Mouse (Mus musculus): ENCODE measurements around the gene Syngap1. TPM values are rescaled to one million over a fixed set of nuclear protein-coding genes. Genes with fewer than 3 reads are reported as not detected.
"Not testable (repeated sequence)": the region's sequence is repeated elsewhere in the genome, so short reads cannot be mapped to it uniquely, and the experiment has no call there.

Gene Syngap1
- total RNA-seq, 2 experiments from 2014 or later = 2.2 to 2.8 TPM

DNA sequence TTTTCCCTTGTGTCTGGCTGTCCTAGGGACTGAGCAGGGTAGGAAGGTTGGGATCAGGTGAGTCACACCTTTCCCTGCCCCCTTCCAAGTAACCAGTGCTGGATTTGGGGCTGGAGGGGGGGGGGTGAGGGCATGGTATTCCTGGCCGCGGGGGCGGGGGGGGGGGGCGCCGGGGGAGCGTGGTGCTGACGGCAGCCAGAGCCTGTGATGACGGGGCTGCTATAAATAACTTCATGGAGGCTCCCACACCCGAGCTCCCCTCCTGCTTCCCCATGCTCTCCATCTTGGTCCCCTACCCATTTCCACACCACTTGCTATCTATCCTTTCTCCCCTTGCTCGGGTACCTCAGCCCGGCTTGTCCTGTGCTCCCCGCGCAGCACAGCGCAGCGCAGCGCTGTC is 12.7 kb downstream of the Syngap1 start:
- DNase-seq (ENCODE audit: low spot score) = peak; percentile 38

DNA sequence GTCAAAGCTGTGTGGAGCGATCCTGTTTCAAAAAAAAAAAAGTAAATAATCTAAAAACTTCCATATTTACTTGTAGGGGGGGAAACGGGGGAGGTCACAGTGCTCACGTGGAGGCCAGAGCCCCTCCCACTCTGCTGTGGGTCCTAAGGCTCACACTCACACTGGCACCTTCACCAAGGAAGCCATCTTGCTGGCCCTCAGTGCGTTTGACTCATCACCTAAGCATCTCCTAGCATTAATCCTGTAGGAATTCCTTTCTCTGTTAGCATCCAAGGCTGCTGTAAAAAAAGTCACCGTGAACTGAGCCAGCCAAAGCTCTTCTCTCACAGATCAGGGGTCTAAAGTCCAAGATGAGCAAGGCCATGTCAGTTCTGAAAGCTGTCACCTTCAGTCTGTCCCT is 15.3 kb downstream of the Syngap1 start:
- DNase-seq (ENCODE audit: low spot score) = no peak

DNA sequence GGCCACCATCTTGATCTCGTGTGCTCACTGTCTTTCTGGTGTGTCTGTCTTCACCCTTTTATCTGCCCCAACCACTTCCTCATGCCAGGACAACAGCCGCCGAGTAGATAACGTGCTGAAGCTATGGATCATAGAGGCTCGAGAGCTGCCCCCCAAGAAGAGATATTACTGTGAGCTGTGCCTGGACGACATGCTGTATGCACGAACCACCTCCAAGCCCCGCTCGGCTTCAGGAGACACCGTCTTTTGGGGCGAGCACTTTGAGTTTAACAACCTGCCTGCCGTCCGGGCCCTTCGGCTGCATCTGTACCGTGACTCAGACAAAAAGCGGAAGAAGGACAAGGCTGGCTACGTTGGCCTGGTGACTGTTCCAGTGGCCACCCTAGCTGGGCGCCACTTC is 15.8 kb downstream of the Syngap1 start:
- no peak for DNase-seq (ENCODE audit: low spot score)

DNA sequence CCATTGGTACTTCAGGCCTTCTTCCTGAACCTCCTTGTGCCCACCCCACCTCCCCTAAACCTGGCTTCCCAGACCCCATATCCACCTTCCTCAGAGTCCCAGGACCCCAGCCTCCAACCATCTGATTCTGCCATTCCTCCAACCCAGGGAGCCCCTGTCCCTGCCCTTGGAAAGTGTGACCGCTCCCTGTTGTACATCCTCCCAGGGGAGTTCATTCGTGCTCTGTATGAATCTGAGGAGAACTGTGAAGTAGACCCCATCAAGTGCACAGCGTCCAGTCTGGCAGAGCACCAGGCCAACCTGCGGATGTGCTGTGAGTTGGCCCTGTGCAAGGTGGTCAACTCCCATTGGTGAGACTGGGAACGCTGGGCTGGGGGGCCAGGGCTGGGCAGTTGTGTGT is 16.8 kb downstream of the Syngap1 start:
- DNase-seq (ENCODE audit: low spot score) = no peak

DNA sequence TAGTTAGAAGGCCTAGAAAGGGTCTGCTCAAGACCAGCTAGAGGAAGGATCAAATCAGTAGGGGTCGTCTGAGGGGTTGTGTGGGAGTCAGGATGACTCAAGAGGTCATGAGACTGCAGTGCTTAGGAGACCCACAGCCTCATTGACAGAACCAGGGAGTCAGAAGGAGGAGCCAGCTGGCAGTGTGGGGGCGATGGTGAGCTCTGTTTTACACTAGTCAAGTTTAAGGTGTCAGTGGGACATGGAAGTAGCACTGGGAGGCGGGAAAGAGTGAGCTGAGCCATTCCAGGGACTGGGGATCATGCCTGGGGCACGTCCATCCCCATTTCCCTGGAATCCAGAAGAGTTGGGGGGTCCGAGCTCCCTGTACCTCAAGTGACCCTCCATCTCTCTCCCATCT is 17.8 kb downstream of the Syngap1 start:
- DNase-seq (ENCODE audit: low spot score) = no peak

DNA sequence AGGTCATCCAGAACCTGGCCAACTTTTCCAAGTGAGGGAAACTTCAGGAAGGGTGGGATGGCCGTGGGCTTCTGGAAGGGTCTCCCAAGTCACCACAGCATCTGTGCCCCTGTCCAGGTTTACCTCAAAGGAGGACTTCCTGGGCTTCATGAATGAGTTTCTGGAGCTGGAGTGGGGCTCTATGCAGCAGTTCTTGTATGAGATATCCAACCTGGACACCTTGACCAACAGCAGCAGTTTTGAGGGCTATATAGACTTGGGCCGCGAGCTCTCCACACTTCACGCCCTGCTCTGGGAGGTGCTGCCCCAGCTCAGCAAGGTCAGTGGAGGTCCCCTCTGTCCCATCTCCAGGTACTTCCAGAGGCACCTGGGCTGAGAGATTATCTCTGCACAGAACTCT is 18.8 kb downstream of the Syngap1 start:
- no peak for DNase-seq (ENCODE audit: low spot score)

DNA sequence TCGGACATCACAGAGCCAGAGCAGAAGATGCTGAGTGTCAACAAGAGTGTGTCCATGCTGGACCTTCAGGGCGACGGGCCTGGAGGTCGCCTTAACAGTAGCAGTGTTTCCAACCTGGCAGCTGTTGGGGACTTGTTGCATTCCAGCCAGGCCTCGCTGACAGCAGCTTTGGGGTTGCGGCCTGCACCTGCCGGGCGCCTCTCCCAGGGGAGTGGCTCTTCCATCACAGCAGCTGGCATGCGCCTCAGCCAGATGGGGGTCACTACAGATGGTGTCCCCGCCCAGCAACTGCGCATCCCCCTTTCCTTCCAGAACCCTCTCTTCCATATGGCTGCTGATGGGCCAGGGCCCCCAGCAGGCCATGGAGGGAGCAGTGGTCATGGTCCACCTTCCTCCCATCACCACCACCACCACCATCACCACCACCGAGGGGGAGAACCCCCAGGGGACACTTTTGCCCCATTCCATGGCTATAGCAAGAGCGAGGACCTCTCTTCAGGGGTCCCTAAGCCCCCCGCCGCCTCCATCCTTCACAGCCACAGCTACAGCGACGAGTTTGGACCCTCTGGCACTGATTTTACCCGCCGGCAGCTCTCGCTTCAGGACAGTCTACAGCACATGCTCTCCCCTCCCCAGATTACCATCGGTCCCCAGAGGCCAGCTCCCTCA is 20.7 kb downstream of the Syngap1 start:
- DNase-seq (ENCODE audit: low spot score) = no peak

DNA sequence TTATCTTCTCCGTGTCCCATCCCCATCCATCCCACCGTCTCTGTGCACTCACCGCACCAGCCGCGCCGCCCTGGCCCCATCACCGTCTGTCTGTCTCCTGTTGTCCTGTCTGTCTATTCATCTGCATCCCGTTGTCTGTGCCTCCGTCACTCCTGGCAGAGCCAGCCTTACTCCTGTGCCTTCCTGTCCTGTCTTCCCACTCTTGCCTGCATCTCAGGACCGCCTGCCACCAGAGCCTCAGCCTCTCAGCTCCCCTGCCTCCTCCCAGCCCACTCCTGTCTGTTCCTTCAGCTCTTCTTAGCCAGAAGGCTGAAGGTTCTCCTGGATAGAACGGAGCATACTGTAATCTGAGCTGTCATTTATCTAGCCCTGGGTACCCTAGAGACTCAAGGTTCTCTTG is 25.9 kb downstream of the Syngap1 start:
- DNase-seq (ENCODE audit: low spot score) = no peak

DNA sequence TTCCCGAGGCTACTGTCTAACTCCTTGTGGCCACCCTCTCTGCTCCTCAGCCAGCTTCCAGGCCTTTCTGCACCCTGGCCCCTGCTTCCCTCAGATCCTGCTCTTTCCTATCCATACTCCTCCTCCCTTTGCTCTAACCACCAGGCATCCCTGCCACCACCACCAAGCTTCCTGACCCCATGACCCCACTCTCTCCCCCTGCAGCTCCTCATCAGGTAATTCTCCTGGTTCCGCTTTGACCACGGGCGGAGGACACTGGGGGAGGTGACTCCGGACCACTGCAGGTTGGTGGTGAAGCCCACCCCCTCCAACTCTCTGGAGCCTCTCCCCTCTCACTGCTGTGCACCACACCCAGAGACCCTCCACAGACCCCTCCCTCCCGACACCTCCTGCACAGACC is 26.4 kb downstream of the Syngap1 start:
- DNase-seq (ENCODE audit: low spot score) = no peak

DNA sequence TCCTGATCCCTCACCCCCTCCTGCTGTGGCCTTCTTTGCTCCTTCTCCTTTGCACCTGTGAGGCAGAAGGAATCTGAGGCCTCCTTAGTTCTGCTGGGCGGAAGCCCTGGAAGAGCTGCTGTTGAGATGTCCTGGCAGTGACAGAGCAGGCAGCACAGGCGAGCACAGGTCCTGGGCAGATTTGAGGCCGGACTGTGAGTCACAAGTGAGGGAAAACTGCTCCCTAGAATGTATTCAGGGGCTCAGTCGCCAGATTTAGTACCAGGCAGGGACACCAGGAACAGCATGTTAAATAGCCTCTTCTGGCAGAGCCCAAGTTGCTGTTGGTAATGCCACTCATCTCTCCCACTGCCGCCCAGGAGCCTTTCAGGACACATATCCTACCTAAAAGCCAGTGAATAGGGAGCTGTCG is 27.2 kb downstream of the Syngap1 start:
- DNase-seq (ENCODE audit: low spot score) = no peak

DNA sequence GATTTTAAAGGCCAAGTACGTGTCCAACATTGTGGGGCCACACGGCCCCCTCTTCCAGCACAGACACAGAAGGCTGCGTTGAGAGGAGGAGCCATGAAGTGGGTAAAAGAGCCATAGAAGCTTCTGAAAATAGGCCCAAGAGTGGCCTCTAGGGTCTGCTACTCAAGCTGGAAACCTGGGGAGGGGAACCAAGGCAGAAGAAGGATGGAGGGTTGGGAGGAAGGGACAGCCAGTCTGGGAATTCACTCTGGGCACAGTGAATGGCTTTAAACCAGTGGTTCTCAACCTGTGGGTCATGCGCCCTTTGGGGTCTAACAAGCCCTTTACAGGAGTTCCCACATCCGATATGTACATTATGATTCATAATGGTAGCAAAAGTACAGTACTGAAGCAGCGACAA is 28.2 kb downstream of the Syngap1 start:
- no peak for DNase-seq (ENCODE audit: low spot score)

DNA sequence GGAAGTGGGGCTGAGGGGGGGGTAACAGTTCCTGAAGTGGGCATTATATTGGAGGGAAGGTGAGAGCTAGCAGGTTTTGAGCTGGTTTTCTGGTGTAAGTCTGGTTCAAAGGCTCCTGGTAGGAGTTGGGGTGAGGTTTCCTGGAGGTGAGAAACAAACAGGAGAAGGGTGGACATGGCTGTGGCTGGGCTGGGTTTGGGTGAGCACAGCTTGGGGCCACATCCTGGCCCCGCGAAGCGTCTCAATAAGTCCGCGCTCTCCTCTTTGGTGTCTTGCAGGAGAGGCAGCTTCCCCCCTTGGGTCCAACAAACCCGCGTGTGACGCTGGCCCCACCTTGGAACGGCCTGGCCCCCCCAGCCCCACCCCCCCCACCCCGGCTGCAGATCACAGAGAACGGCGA is 29.2 kb downstream of the Syngap1 start:
- DNase-seq (ENCODE audit: low spot score) = no peak

DNA sequence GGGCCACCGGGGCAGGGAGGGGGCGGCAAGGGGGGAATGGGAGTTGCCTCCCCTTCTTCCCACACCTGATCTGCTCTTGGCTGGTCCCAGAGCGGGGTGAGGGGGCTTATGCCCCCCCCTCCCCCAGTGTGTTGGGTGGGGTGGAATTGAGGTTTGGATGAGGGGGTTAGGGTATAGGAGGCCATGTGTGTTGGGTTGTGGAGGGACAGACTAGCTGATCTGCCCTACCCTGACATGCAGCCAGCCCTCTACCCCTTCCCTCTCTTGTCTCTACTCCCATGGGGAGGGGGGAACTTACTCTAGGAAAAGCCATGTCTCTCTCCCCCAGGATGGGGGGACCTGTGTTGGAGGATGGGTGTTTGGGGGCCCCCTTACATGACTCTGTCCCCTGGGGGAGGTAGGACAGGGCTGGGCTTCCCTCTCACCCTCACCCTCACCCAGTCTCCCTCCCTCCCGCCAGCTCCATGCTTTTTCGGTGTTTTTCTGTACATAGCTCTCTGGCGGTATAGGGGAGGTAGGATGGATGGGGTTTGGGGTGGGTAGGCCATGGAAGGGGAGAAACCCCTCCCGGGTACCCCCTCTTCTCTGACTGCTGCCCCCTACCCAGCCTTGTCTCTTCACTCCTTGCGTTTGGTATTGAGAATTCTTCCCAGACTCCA is 30.3 kb downstream of the Syngap1 start:
- DNase-seq (ENCODE audit: low spot score) = no peak

DNA sequence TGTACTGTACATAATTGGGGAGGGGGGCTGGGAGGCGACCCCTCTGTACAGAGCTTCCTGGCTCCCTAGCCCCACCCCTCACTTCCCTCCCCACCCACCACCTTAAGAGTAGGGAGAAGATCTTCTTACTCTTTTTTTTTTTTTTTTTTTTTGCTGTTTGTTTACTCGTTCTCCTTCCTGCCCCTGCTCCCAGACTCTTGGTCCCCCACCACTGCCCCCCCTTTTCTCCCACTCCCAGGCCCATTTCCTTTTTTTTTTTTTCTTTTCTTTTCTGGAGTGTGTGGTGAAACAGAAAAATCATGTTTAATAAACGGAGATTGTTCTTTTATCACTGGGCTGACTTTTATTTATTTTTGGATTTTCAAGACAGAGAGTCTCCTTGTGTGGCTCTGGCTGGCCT is 31.1 kb downstream of the Syngap1 start:
- no peak for DNase-seq (ENCODE audit: low spot score)

DNA sequence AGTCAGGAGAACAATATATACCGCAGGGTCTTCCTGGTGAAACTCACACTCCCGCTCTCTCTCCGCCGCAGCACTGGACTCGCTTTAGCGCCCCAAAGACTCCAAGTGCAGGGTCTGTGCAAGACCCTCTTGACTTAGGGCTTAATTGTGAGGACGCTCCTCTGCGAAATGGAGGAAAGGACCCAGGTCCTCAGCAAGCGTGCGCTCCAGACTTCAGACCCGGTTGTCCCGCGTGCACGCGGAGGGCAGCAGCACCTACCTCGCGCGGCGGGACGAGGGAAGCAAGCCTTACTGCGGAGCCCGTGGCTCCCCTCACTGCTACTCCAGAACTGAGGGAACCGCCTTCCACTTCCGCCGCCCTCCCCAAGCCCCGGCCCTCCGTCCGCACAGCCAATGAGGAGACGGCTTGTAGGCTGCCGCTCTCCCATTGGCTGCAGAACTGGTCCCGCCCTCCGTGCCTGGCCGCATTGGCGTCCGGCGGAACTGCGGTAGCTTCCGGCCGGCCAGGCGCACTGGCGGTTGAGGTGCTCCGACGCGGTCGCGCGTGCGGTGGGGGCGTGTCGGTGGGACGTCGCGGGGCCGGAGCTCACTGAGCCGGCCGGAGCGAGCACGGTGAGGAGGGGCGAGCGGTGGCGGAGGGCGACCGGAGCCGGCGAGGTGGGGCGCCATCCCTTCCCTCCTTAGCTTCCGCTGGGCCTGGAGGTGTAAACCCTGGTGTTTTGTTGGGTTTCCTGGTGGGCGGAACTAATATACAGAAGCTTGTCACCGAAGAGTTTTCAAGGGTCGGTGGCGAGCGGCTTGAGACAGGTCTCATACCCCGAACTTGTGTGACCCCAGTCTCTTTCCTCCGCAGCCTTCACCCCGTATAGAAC is 31.9 kb downstream of the Syngap1 start, which contains the start of gene Zbtb9:
Zbtb9 (plus strand) TSS at position 465 of the 872 bp plus-strand sequence.
- peak; percentile 96 for DNase-seq (ENCODE audit: low spot score)

DNA sequence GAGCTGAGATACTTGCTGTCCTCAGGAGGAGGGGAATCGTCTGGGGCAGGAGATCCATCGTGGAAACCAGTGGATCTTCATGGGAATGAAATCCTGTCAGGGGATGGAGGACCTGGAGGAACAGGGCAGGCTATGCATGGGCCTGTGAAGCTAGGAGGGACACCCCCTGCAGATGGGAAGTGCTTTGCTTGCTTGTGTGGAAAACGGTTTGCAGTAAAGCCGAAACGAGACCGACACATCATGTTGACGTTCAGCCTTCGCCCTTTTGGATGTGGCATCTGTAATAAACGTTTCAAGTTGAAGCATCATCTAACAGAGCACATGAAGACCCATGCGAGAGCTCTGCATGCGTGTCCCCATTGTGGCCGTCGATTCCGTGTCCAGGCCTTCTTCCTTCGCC is 33.5 kb downstream of the Syngap1 start:
- no peak for DNase-seq (ENCODE audit: low spot score)

DNA sequence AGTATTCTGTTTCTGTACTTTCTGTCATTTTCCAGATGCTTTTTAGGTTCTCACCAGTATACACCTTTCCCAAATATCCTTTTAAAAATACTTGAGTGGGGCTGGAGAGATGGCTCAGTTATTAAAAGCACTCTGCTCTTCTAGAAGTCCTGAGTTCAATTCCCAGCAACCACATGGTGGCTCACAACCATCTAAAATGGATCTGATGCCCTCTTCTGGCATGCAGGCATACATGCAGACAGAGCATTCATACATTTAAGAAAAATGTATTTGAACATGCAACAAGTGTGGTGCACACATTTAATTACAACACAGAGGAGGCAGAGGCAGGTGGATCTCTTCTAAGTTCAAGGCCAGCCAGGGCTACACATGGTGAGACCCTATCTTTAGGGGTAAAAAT is 34.4 kb downstream of the Syngap1 start:
- DNase-seq (ENCODE audit: low spot score) = no peak

DNA sequence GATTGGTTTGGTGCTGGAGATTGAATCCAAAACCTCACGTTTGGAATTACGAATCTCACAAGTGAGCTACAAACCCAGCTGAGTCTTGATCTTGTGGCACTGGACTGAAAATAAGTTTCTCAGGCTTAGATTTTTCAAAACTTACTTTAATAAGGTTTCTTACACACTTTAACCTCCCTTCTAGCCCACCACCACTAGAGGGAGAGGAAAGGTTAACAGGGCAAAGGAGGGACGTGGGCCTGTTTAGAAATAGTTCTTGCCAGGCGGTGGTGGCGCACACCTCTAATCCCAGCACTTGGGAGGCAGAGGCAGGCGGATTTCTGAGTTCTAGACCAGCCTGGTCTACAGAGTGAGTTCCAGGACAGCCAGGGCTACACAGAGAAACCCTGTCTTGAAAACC is 36.3 kb downstream of the Syngap1 start:
- DNase-seq (ENCODE audit: low spot score) = not testable (repeated sequence)

DNA sequence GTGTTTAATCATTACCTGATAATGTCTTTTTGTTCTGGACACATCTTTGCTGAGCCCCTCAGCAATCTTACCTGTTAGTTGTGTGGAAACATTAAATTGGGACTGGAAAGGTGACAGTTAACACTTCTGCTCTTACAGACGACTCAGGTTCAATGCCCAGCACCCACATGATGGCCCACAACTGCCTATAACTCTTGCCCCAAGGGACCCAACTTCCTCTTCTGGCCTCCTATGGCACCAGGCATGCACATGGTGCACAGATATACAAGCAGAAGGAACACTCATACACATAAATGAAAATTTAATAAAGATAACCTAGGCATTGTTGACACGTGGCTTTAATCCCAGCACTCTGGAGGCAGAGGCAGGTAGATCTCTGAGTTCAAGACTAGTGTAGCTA is 38.4 kb downstream of the Syngap1 start:
- DNase-seq (ENCODE audit: low spot score) = no peak

DNA sequence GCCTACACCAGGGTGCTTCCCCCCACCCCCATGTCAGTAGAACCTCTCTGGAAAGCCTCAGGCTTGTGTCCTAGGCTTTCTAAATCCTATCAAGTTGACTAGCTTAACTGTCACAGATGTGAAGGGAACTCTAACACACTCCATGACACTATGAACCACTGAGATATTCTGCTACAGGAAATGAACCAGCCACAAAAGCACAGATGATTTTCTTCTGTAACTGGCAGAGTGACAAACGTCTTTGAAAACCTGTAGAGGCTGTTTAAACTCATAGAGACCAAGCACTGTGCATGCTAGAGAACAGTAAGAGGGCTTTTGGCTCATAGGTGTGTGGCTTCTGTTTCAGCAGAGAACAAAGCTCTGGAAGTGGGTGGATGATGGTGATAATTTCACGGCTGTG is 40.0 kb downstream of the Syngap1 start:
- no peak for DNase-seq (ENCODE audit: low spot score)

DNA sequence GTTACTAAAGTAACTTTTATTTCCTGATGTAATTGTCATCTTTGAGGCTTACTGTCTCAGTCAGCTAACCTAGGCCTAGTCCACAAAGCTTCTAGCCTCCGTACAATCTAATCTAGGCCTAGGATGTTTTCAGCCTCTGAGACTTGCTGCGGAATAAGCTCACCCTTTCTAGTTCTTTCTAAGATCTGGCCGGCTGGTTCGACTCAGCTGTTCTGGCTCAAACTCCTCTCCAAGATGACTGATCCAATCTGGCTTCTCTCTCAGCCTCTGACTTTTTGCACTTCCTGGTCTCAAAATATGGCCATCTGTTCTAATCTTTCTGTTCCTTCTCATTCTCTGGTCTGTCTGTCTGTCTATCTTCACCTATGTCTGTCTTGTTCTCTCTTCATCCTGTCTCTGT is 42.3 kb downstream of the Syngap1 start:
- no peak for DNase-seq (ENCODE audit: low spot score)

DNA sequence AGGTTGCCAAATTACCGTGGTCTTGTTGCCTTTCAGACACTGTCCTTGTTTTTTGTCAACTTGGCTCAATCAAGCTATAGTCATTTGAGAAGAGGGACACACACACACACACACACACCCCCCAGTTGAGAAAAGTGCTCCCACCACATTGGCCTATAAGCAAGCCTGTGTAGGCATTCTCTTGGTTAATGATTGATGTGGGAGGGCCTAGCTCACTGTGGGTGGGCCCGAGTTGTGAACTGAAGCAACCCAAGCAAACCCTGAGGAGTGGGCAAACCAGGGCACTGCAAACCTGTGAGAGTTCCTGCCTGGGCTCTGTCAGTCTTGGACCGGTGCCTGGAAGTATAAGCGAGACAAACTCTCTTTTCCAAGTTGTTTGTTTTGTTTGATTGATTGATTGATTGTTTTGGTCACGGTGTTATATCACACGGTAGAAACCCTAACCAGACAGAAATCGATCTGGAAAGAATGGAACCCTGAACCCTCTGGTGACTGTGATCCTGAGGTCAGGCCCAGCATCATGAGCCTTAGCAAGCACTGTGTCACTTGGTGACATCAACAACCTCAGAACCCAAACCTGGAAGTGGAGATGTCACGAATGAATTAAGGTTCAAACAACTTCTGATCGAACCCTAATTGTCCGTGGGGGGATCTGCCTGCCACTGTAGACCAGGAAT is 44.6 kb downstream of the Syngap1 start:
- no peak for DNase-seq (ENCODE audit: low spot score)
